Mouse (Mus musculus): ENCODE data around the gene Itsn1.

The Itsn1 gene

GRCm38 (mm10) chr16:91730446-91730845 lies 1.4 kb downstream of the Itsn1 start:
- DNase-seq (ENCODE audit: low spot score in 2 of 2), result no peak

- no peak for DNase-seq (ENCODE audit: low spot score in 2 of 2)
These were observed 3.7 kb downstream of the Itsn1 start for GRCm38 (mm10) chr16:91732816-91733215.

- no peak for DNase-seq (ENCODE audit: low spot score in 2 of 2)
These were observed 5.7 kb downstream of the Itsn1 start for GRCm38 (mm10) chr16:91734771-91735170.

- DNase-seq (ENCODE audit: low spot score in 2 of 2), result no peak
These were observed 7.2 kb downstream of the Itsn1 start for GRCm38 (mm10) chr16:91736046-91736816.

- no peak for DNase-seq (ENCODE audit: low spot score in 2 of 2)
These were observed 9.4 kb downstream of the Itsn1 start for GRCm38 (mm10) chr16:91738505-91738904.

- DNase-seq (ENCODE audit: low spot score in 2 of 2), result no peak
These were observed 11.3 kb downstream of the Itsn1 start for GRCm38 (mm10) chr16:91740184-91740917.

GRCm38 (mm10) chr16:91740918-91741255 lies 11.8 kb downstream of the Itsn1 start:
- no peak for DNase-seq (ENCODE audit: low spot score in 2 of 2)

GRCm38 (mm10) chr16:91743055-91743454 lies 14.0 kb downstream of the Itsn1 start:
- no peak for DNase-seq (ENCODE audit: low spot score in 2 of 2)

- DNase-seq (ENCODE audit: low spot score in 2 of 2), result no peak
These were observed 17.2 kb downstream of the Itsn1 start for GRCm38 (mm10) chr16:91746101-91746950.

GRCm38 (mm10) chr16:91747567-91747966 lies 18.5 kb downstream of the Itsn1 start:
- no peak for DNase-seq (ENCODE audit: low spot score in 2 of 2)

GRCm38 (mm10) chr16:91751644-91752385 lies 22.7 kb downstream of the Itsn1 start:
- DNase-seq (ENCODE audit: low spot score in 2 of 2), result no peak

GRCm38 (mm10) chr16:91753611-91754010 lies 24.5 kb downstream of the Itsn1 start:
- no peak for DNase-seq (ENCODE audit: low spot score in 2 of 2)

GRCm38 (mm10) chr16:91754957-91755356 lies 25.9 kb downstream of the Itsn1 start:
- no peak for DNase-seq (ENCODE audit: low spot score in 2 of 2)

- DNase-seq (ENCODE audit: low spot score in 2 of 2), result no peak
These were observed 32.1 kb downstream of the Itsn1 start for GRCm38 (mm10) chr16:91761202-91761601.

GRCm38 (mm10) chr16:91761761-91762160 lies 32.7 kb downstream of the Itsn1 start:
- DNase-seq (ENCODE audit: low spot score in 2 of 2), result no peak

GRCm38 (mm10) chr16:91762476-91762875 lies 33.4 kb downstream of the Itsn1 start:
- no peak for DNase-seq (ENCODE audit: low spot score in 2 of 2)

GRCm38 (mm10) chr16:91763975-91764374 lies 34.9 kb downstream of the Itsn1 start:
- no peak for DNase-seq (ENCODE audit: low spot score in 2 of 2)

GRCm38 (mm10) chr16:91764414-91764813 lies 35.3 kb downstream of the Itsn1 start:
- no peak for DNase-seq (ENCODE audit: low spot score in 2 of 2)

GRCm38 (mm10) chr16:91765121-91765815 lies 36.2 kb downstream of the Itsn1 start:
- no peak for DNase-seq (ENCODE audit: low spot score in 2 of 2)

GRCm38 (mm10) chr16:91765816-91766210 lies 36.7 kb downstream of the Itsn1 start:
- no peak for DNase-seq (ENCODE audit: low spot score in 2 of 2)

- DNase-seq (ENCODE audit: low spot score in 2 of 2), result no peak
These were observed 38.2 kb downstream of the Itsn1 start for GRCm38 (mm10) chr16:91767165-91767701.
